Mouse (Mus musculus): ENCODE measurements around the gene Mal. TPM values are rescaled to one million over a fixed set of nuclear protein-coding genes. Genes with fewer than 3 reads are reported as not detected.
A peak's percentile ranks its signal among the peaks of the same experiment; 100 is the strongest.
"Not testable (repeated sequence)": the region's sequence is repeated elsewhere in the genome, so short reads cannot be mapped to it uniquely, and the experiment has no call there.

Gene Mal
- polyA plus RNA-seq, 1 experiment from 2014 or later = 146 TPM

- WGBS = 75% methylated on average over 4 of the region's 4 CpGs
These were observed 45.1 kb downstream of the Mal start for GRCm38 (mm10) chr2:127611386-127611785.

GRCm38 (mm10) chr2:127608986-127609385, 47.5 kb downstream of the Mal start:
- Histone ChIP-seq H3K9ac (ENCODE audit: low read depth, low read length) (no peak overlapping the region), H3K9me3 (replicated peaks; ENCODE audit: low read length) (no peaks in the 10 kb centered on the region), H3K4me2 (ENCODE audit: low read length) (no peak overlapping the region), H3K4me1 (replicated peaks; ENCODE audit: insufficient read depth, low read length) (peaks cover 5% of the 10 kb centered on the region; the same call in 1 of the 2 replicates), H3K27ac (0 out of 2 replicates have a peak overlapping the region, but pooled peaks have one; percentile 5), H3K36me3 (ENCODE audit: insufficient read depth, low read length) (peaks cover 15% of the 10 kb centered on the region; the same call in 1 of the 2 replicates), H3K4me3 (replicated peaks; ENCODE audit: low read depth, low read length) (no peak overlapping the region), H3K27me3 (ENCODE audit: insufficient read depth, low read length) (no peaks in the 10 kb centered on the region)
- WGBS = 5% methylated on average over 5 of the region's 5 CpGs
- TF ChIP-seq CTCF (IDR thresholded peaks at IDR 0.05; ENCODE audit: low read depth) = no peak
- ATAC-seq (replicated peaks; ENCODE audit: low FRiP score, low read depth) (0 out of 2 replicates have a peak, but pooled peaks have one; percentile 48), DNase-seq (ENCODE audit: low spot score) (peak; percentile 23)

More at GRCm38 (mm10) chr2:127611386-127611785, 45.1 kb downstream of the Mal start:
- Histone ChIP-seq H3K36me3 (ENCODE audit: insufficient read depth, low read length) (no peaks in the 10 kb centered on the region), H3K4me2 (ENCODE audit: low read length) (no peak overlapping the region), H3K9me3 (replicated peaks; ENCODE audit: low read length) (no peaks in the 10 kb centered on the region), H3K27me3 (ENCODE audit: insufficient read depth, low read length) (no peaks in the 10 kb centered on the region), H3K4me1 (replicated peaks; ENCODE audit: insufficient read depth, low read length) (peaks cover 5% of the 10 kb centered on the region; the same call in 1 of the 2 replicates), H3K9ac (ENCODE audit: low read depth, low read length) (no peak overlapping the region), H3K4me3 (replicated peaks; ENCODE audit: low read depth, low read length) (no peak overlapping the region), H3K27ac (no peak overlapping the region)
- no peak for DNase-seq (ENCODE audit: low spot score)
- no peak for TF ChIP-seq CTCF (IDR thresholded peaks at IDR 0.05; ENCODE audit: low read depth)
- no peak for ATAC-seq (replicated peaks; ENCODE audit: low FRiP score, low read depth)

- 0 out of 2 replicates have a peak overlapping the region, but pooled peaks have one; percentile 5 for H3K27ac ChIP-seq
- no peaks in the 10 kb centered on the region for H3K27me3 ChIP-seq (ENCODE audit: insufficient read depth, low read length)
- H3K36me3 ChIP-seq (ENCODE audit: insufficient read depth, low read length) = peaks cover 18% of the 10 kb centered on the region; the same call in 1 of the 2 replicates
- no peaks in the 10 kb centered on the region for H3K9me3 ChIP-seq (replicated peaks; ENCODE audit: low read length)
- no peak overlapping the region for H3K9ac ChIP-seq (ENCODE audit: low read depth, low read length)
- no peak overlapping the region for H3K4me3 ChIP-seq (replicated peaks; ENCODE audit: low read depth, low read length)
- 54% methylated on average over 3 of the region's 3 CpGs for WGBS
- peak; percentile 73 for TF ChIP-seq CTCF (IDR thresholded peaks at IDR 0.05; ENCODE audit: low read depth)
- ATAC-seq (replicated peaks; ENCODE audit: low FRiP score, low read depth) = 0 out of 2 replicates have a peak, but pooled peaks have one; percentile 23
- peaks cover 5% of the 10 kb centered on the region; the same call in 1 of the 2 replicates for H3K4me1 ChIP-seq (replicated peaks; ENCODE audit: insufficient read depth, low read length)
- DNase-seq (ENCODE audit: low spot score) = peak; percentile 89
- no peak overlapping the region for H3K4me2 ChIP-seq (ENCODE audit: low read length)
These were observed 48.3 kb downstream of the Mal start for GRCm38 (mm10) chr2:127608234-127608633.

GRCm38 (mm10) chr2:127605203-127605602, 51.3 kb downstream of the Mal start:
- H3K4me1 ChIP-seq (replicated peaks; ENCODE audit: insufficient read depth, low read length) = peaks cover 5% of the 10 kb centered on the region; the same call in 1 of the 2 replicates
- H3K27me3 ChIP-seq (ENCODE audit: insufficient read depth, low read length) = no peaks in the 10 kb centered on the region
- no peak overlapping the region for H3K4me2 ChIP-seq (ENCODE audit: low read length)
- no peak overlapping the region for H3K9ac ChIP-seq (ENCODE audit: low read depth, low read length)
- H3K4me3 ChIP-seq (replicated peaks; ENCODE audit: low read depth, low read length) = no peak overlapping the region
- H3K36me3 ChIP-seq (ENCODE audit: insufficient read depth, low read length) = peaks cover 39% of the 10 kb centered on the region
- TF ChIP-seq CTCF (IDR thresholded peaks at IDR 0.05; ENCODE audit: low read depth) = no peak
- ATAC-seq (replicated peaks; ENCODE audit: low FRiP score, low read depth) (no peak), DNase-seq (ENCODE audit: low spot score) (no peak)
- WGBS = 94% methylated on average over 3 of the region's 3 CpGs
- no peak overlapping the region for H3K27ac ChIP-seq
- no peaks in the 10 kb centered on the region for H3K9me3 ChIP-seq (replicated peaks; ENCODE audit: low read length)

GRCm38 (mm10) chr2:127603383-127603782, 53.1 kb downstream of the Mal start:
- not testable (repeated sequence) for H3K4me2 ChIP-seq (ENCODE audit: low read length); H3K4me3 ChIP-seq (replicated peaks; ENCODE audit: low read depth, low read length); DNase-seq (ENCODE audit: low spot score); H3K9ac ChIP-seq (ENCODE audit: low read depth, low read length); H3K4me1 ChIP-seq (replicated peaks; ENCODE audit: insufficient read depth, low read length); H3K27ac ChIP-seq; H3K9me3 ChIP-seq (replicated peaks; ENCODE audit: low read length); H3K27me3 ChIP-seq (ENCODE audit: insufficient read depth, low read length); ATAC-seq (replicated peaks; ENCODE audit: low FRiP score, low read depth)
- WGBS = 85% methylated on average over 6 of the region's 8 CpGs
- peaks cover 45% of the 10 kb centered on the region for H3K36me3 ChIP-seq (ENCODE audit: insufficient read depth, low read length)

- no peaks in the 10 kb centered on the region for H3K9me3 ChIP-seq (replicated peaks; ENCODE audit: low read length)
- no peak overlapping the region for H3K27ac ChIP-seq
- WGBS = 79% methylated on average over 4 of the region's 4 CpGs
- ATAC-seq (replicated peaks; ENCODE audit: low FRiP score, low read depth) (no peak), DNase-seq (ENCODE audit: low spot score) (peak; percentile 8)
- no peak overlapping the region for H3K4me3 ChIP-seq (replicated peaks; ENCODE audit: low read depth, low read length)
- no peak overlapping the region for H3K4me2 ChIP-seq (ENCODE audit: low read length)
- no peaks in the 10 kb centered on the region for H3K27me3 ChIP-seq (ENCODE audit: insufficient read depth, low read length)
- peaks cover 6% of the 10 kb centered on the region for H3K4me1 ChIP-seq (replicated peaks; ENCODE audit: insufficient read depth, low read length)
- H3K9ac ChIP-seq (ENCODE audit: low read depth, low read length) = no peak overlapping the region
- peaks cover 28% of the 10 kb centered on the region for H3K36me3 ChIP-seq (ENCODE audit: insufficient read depth, low read length)
- TF ChIP-seq CTCF (IDR thresholded peaks at IDR 0.05; ENCODE audit: low read depth) = peak; percentile 29; the same call in 1 of the 2 replicates
These were observed 65.7 kb downstream of the Mal start for GRCm38 (mm10) chr2:127590840-127591239.

- H3K27ac ChIP-seq = no peak overlapping the region
- H3K27me3 ChIP-seq (ENCODE audit: insufficient read depth, low read length) = no peaks in the 10 kb centered on the region
- no peaks in the 10 kb centered on the region for H3K9me3 ChIP-seq (replicated peaks; ENCODE audit: low read length)
- H3K4me1 ChIP-seq (replicated peaks; ENCODE audit: insufficient read depth, low read length) = peaks cover 6% of the 10 kb centered on the region
- no peak overlapping the region for H3K4me3 ChIP-seq (replicated peaks; ENCODE audit: low read depth, low read length)
- ATAC-seq (replicated peaks; ENCODE audit: low FRiP score, low read depth) (no peak), DNase-seq (ENCODE audit: low spot score) (no peak)
- H3K9ac ChIP-seq (ENCODE audit: low read depth, low read length) = no peak overlapping the region
- no peak overlapping the region for H3K4me2 ChIP-seq (ENCODE audit: low read length)
- peaks cover 25% of the 10 kb centered on the region for H3K36me3 ChIP-seq (ENCODE audit: insufficient read depth, low read length)
- TF ChIP-seq CTCF (IDR thresholded peaks at IDR 0.05; ENCODE audit: low read depth) = no peak
- 76% methylated on average over 15 of the region's 15 CpGs for WGBS
These were observed 66.3 kb downstream of the Mal start for GRCm38 (mm10) chr2:127590204-127590603.

Data from kidney, postnatal 0 days (tissue).